Mouse (Mus musculus) gastrocnemius, postnatal 25 days (tissue): ENCODE measurements around the gene Gm14418. TPM values are rescaled to one million over a fixed set of nuclear protein-coding genes. Genes with fewer than 3 reads are reported as not detected.
"Not testable (repeated sequence)": the region's sequence is repeated elsewhere in the genome, so short reads cannot be mapped to it uniquely, and the experiment has no call there.

Experiments used
- DNase-seq: peaks from one replicate; pipeline ENCODE4 v3.0.0; 2022
- long read RNA-seq, 2 experiments: library from polyadenylated mRNA; stranded (forward); transcript quantifications; one replicate each; pipeline ENCODE4 v2.0.0; 2021
- total RNA-seq, 2 experiments: library from RNA; stranded (reverse); gene quantifications; 1 replicate in 1 of 2; 2 replicates in 1 of 2; pipeline ENCODE4 v1.2.3; 2021

Gm14418 gene
- total RNA-seq = 1 to 10 TPM; 9.4 to 9.9 TPM
- long read RNA-seq, experiment 1, partial matches to known transcripts = 1 of 10 reads
- long read RNA-seq, experiment 1, other reads (novel, unspliced or antisense) = 6 of 10 reads
- long read RNA-seq, experiment 2, partial matches to known transcripts = 1 of 6 reads
- long read RNA-seq, experiment 2, other reads (novel, unspliced or antisense) = 4 of 6 reads

GRCm38 (mm10) chr2:177398096-177398495 lies at the start of gene Gm14418:
Gm14418 (minus strand) TSS chr2:177398320.
- not testable (repeated sequence) for DNase-seq

Other genes with a start within 250 kb of the Gm14418 start
- gene Gm14410, start 191.9 kb downstream of the Gm14418 start, total RNA-seq = 10 to 100 TPM; 12.0 to 17.1 TPM
- gene Gm14409, start 131.3 kb downstream of the Gm14418 start, total RNA-seq = under 1 TPM; 0.51 to 0.54 TPM
- 1 to 10 TPM; 1.2 to 1.6 TPM for gene Gm14412, start 74.0 kb downstream of the Gm14418 start, total RNA-seq
- 10 to 100 TPM; 28.5 to 35.5 TPM for gene Zfp970, start 66.4 kb upstream of the Gm14418 start, total RNA-seq
- 10 to 100 TPM; 24.8 to 29.1 TPM for gene Gm14403, start 99.9 kb upstream of the Gm14418 start, total RNA-seq
- gene Gm14406, start 179.9 kb upstream of the Gm14418 start, total RNA-seq = not detected